22 mouse cellular contexts compared by ENCODE assay signal in genomic region chr14:54643011-54643410, GRCm38 (mm10). TPM values are rescaled to one million over a fixed set of nuclear protein-coding genes. Genes with fewer than 3 reads are reported as not detected.
"Had no signal": no experiment of that assay in that cellular context is flagged by ENCODE, and none has a peak within 500 bp of the region (broad histone marks: within the 10 kb centered on the region; RNA-seq: fewer than 3 reads in every experiment).

No protein-coding gene starts in this region.

- DNase-seq: kidney, adult 9 months; kidney, postnatal 10 days; lung, postnatal 10 days; right cerebral cortex, adult 18-20 months; right cerebral cortex, postnatal 25 days; thymus, postnatal 36 days had no signal

- H3K27ac ChIP-seq: left cerebral cortex, adult 2 months; liver, embryonic 12.5 days; midbrain, embryonic 10.5 days had no signal

- H3K9ac ChIP-seq: limb, embryonic 15.5 days; liver, embryonic 12.5 days; lung, embryonic 14.5 days had no signal

- H3K4me2 ChIP-seq: limb, embryonic 15.5 days; liver, embryonic 12.5 days; lung, embryonic 14.5 days had no signal

- H3K27me3 ChIP-seq: limb, embryonic 15.5 days had no signal

- ATAC-seq: intestine, postnatal 0 days; liver, embryonic 12.5 days had no signal

- H3K9me3 ChIP-seq: limb, embryonic 15.5 days; liver, embryonic 12.5 days; midbrain, embryonic 10.5 days had no signal

- H3K4me3 ChIP-seq: left cerebral cortex, adult 2 months; limb, embryonic 15.5 days; liver, embryonic 12.5 days; midbrain, embryonic 10.5 days had no signal

RNA-seq across cellular contexts. Expression of gene Gm17606, which starts 2.3 kb away (rescaled TPM):
- total RNA-seq: layer of hippocampus, adult 8-10 months; layer of hippocampus, postnatal 14 days; left cerebral cortex, adult 2 months; left cerebral cortex, postnatal 14 days; megakaryocyte, adult 5-6 weeks had no signal
- polyA plus RNA-seq: intestine, postnatal 0 days; limb, embryonic 11.5 days; liver, embryonic 12.5 days; liver, embryonic 16.5 days; lung, embryonic 14.5 days; midbrain, embryonic 10.5 days; neural tube, embryonic 14.5 days; small intestine, adult 2 months; stomach, embryonic 16.5 days; thymus, postnatal 0 days had no signal

RNA-seq across cellular contexts. Expression of gene Psmb11, which starts 21.8 kb away (rescaled TPM):
- total RNA-seq: left cerebral cortex, adult 2 months; megakaryocyte, adult 5-6 weeks had no signal
- polyA plus RNA-seq: intestine, postnatal 0 days; limb, embryonic 15.5 days; liver, embryonic 12.5 days; liver, embryonic 16.5 days; lung, embryonic 14.5 days; small intestine, adult 2 months; stomach, embryonic 16.5 days had no signal
